Mouse (Mus musculus) bone marrow macrophage, adult 2 months (primary cell): ENCODE measurements around the gene Art3. TPM values are rescaled to one million over a fixed set of nuclear protein-coding genes. Genes with fewer than 3 reads are reported as not detected.

Experiments used
- H3K27ac ChIP-seq: 2 replicates; pipeline ENCODE4 v1.5.1; 2012; ENCODE audit warnings: low read depth, low read length; ENCODE audit not compliant: insufficient read depth
- H3K4me1 ChIP-seq: 2 replicates; pipeline ENCODE4 v1.6.1; 2012; ENCODE audit warnings: low read length; ENCODE audit not compliant: control insufficient read depth, insufficient read depth
- H3K4me3 ChIP-seq: 2 replicates; pipeline ENCODE4 v1.5.1; 2012; ENCODE audit warnings: mild to moderate bottlenecking, low read length, moderate library complexity; ENCODE audit not compliant: insufficient read depth
- CTCF ChIP-seq: IDR thresholded peaks from 2 replicates; pipeline ENCODE4 v1.5.1; 2012; ENCODE audit warnings: low read depth, mild to moderate bottlenecking, low read length, moderate library complexity
- POLR2A ChIP-seq: IDR thresholded peaks from 2 replicates; pipeline ENCODE4 v1.6.1; 2012; ENCODE audit warnings: mild to moderate bottlenecking, low read depth, low read length, borderline replicate concordance
- polyA plus RNA-seq: library from polyadenylated mRNA; stranded (reverse); fragments of >200 nt; gene quantifications from 2 replicates; pipeline ENCODE4 v1.2.4, GENCODE M21; 2012; ENCODE audit not compliant: missing spikeins, insufficient read depth, insufficient read length

The Art3 gene
- polyA plus RNA-seq, 1 experiment, result not detected

DNA sequence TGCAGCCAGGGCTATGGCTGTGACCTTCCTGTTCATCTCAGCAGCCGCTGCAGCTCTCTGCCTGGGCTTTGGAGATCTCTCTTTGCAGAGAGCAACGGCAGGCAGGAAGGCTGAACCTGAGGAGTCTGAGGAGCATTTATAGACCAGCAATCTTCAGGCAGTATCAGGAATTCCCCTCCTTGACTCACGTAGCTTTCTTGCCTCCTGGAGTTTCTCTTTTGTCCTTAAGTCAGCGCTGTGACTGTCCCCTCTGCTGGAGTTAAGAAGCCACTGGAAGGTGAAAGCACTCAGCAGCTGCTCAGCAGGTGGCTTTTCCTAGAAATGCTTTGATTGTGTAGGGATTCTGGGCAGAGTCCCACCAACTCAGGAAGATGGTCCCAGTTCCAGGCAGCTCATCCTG lies 31.6 kb downstream of the Art3 start:
- TF ChIP-seq CTCF (no peak), POLR2A (no peak)
- H3K4me1 ChIP-seq, result peaks cover 9% of the 10 kb centered on the region
- no peak overlapping the region for H3K27ac ChIP-seq
- no peak overlapping the region for H3K4me3 ChIP-seq

GRCm38 (mm10) chr5:92364011-92364410 lies 32.4 kb downstream of the Art3 start:
- TF ChIP-seq CTCF (no peak), POLR2A (no peak)
- Histone ChIP-seq H3K4me3 (no peak overlapping the region), H3K27ac (no peak overlapping the region), H3K4me1 (peaks cover 10% of the 10 kb centered on the region)

DNA sequence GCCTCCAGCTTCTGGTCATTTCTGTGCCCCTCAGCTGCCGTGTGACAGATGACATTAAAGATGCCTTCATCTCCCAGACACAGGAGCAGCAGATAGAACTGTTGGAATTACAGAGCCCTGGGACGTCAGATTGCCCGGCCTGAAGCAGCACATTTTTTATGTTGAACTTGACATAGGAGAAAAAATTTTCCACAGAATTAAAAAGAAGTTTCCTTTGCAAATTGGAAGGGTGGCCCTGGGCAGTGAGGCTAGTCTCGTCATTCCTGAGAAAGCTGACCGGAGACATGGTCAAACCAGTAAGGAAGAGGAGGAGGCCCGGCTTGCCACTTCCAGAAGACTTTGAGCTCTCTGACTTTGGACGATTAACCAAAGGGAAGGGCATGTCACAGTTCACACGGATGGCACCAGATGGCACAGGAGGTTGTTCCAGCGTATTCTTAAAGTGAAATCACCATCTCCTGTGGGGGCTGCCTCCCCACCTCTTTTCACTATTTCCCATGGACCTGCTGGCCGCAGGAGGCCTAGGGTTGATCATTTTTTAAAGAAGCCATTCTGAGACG lies 33.6 kb downstream of the Art3 start:
- H3K4me3 ChIP-seq, result no peak overlapping the region
- H3K27ac ChIP-seq, result no peak overlapping the region
- TF ChIP-seq CTCF (no peak), POLR2A (no peak)
- peaks cover 15% of the 10 kb centered on the region for H3K4me1 ChIP-seq

DNA sequence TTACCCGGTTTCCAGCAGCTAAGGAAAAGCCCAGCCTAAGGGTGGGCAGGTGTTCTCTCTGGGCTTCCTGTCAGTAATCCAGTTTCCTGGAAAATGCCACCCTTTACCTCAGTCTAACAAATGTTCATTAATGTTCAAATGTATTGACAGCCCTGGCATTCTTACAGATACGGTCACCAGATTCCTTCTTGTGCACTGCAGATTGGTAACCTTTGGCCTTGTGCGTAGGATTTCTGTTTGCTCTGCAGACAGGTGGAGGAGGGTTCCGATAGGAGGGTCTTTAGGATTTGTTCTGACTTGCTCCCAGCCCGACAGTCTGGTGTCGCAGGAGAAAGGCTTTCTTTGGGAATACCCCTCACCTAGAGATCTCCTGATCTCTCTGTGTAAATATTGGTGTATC lies 34.9 kb downstream of the Art3 start:
- Histone ChIP-seq H3K4me3 (no peak overlapping the region), H3K27ac (no peak overlapping the region), H3K4me1 (peaks cover 28% of the 10 kb centered on the region)
- TF ChIP-seq POLR2A, result no peak
- TF ChIP-seq CTCF, result no peak

- TF ChIP-seq CTCF (no peak), POLR2A (no peak)
- peak overlapping the region; percentile 13 for H3K4me3 ChIP-seq
- H3K27ac ChIP-seq, result 0 out of 2 replicates have a peak overlapping the region, but pooled peaks have one; percentile 0
- H3K4me1 ChIP-seq, result peaks cover 43% of the 10 kb centered on the region
These were observed 36.8 kb downstream of the Art3 start for GRCm38 (mm10) chr5:92368392-92368791.

DNA sequence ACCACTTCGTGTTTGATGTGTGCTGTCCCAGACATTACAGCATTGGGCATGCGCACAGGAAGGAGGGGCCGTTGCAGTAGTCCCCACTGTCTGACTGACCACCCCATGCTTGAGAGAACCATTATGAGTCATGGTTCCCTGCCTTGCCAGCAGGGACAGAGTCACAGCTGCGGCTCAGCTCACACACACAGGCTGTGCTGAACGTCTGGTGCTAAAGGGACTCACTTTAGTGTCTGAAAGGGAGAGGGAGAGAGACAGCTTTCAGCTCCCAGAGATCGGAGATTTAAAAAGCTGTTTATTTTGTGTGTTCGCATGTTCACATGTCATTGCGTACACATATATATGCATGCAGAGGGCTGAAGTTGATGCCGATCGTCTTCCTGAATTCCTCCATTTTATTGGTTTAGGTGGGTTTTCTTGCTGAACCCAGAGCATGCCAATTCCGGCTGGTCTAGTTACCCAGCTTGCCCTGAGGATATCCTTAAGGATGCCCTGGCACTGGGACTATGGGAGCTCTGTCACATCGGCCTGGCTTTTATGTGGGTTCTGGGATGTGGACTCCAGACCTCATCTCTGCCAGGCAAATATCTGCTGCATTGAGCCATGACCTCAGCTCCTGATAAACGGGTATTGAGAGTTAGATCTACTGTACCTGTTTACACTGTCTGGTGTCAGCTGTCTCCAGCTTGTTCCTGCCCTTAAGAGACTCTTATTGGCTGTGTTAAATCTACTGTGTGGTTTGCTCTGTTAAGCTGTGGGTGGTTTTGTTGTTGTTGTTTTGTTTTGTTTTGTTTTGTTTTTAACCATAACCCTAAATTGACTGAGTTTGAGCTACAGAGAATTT lies 37.7 kb downstream of the Art3 start:
- Histone ChIP-seq H3K4me3 (no peak overlapping the region), H3K27ac (peak overlapping the region; percentile 9; the same call in 1 of the 2 replicates), H3K4me1 (peaks cover 53% of the 10 kb centered on the region)
- TF ChIP-seq POLR2A (no peak), CTCF (no peak)

- Histone ChIP-seq H3K4me3 (no peak overlapping the region), H3K27ac (no peak overlapping the region), H3K4me1 (peaks cover 56% of the 10 kb centered on the region)
- TF ChIP-seq POLR2A (no peak), CTCF (no peak)
These were observed 38.8 kb downstream of the Art3 start for GRCm38 (mm10) chr5:92370392-92370791.

DNA sequence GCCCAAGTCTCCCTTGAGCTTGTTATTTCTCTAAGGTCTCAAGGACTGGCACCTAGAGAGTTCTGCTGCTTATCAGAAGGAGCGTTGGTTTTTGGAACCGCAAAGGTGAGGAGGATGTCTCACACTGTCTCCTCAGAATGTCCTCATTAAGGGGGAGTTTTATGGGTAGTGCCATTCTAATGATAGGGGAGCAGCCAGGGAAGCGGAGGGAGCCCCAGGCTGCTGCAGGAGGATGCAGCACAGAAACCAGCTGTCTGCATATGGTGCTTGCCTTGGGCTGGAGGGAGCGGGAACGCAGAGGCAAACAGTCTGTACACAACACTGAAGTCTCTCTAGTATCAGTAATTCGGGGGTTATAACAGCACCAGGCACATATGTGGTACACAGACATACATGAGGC lies 39.3 kb downstream of the Art3 start:
- H3K4me3 ChIP-seq, result no peak overlapping the region
- no peak overlapping the region for H3K27ac ChIP-seq
- peaks cover 61% of the 10 kb centered on the region for H3K4me1 ChIP-seq
- TF ChIP-seq CTCF, result no peak
- no peak for TF ChIP-seq POLR2A

DNA sequence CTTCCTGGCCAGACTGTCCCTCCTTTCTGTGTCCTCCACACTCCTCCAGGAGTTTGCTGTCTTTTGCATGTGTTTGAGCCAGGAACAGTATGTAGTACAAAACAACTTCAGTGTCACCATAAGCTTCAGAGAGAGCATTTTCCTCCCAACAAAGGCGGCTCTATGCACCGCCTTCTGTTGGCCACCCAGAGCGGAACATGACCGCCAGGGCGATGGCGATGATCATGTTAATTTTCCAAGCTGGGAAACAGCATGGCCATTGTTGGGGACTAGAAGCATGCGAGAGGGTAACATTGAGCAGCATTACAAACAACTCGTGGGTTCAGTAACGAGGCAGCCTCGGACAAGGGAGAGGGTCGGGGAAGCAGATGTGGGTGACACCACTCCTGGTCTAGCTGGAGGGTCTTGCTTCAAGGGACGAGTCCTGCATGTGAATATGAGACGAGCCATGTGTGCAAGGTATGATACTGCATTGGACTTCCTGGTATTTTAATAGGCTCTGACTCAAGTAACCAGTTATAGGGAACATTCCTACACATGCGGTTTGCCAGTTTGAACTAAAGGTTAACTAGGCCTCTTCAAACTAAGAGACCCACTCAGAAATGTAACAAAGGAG lies 39.8 kb downstream of the Art3 start:
- no peak overlapping the region for H3K27ac ChIP-seq
- TF ChIP-seq CTCF, result no peak
- TF ChIP-seq POLR2A, result no peak
- H3K4me1 ChIP-seq, result peaks cover 63% of the 10 kb centered on the region
- H3K4me3 ChIP-seq, result no peak overlapping the region

DNA sequence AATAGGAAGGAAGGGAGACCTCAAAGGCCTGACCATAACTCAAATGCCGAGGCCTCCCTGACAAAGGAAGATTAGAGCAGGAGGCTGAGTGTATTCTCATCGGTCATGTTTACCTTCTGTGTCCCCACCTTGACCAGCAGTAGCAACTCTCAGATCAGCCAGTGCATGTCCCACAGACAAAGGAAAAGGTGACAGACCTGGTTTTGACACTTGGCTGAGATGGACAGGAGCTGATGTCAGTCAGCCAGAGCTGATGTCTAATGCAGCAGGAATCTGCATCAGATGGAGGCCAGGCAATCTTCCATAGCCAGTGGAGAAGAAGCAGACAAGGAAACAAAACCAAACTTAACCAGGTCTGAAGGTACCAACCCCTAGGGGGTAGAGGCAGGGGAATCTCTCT lies 41.0 kb downstream of the Art3 start:
- TF ChIP-seq POLR2A (no peak), CTCF (no peak)
- no peak overlapping the region for H3K27ac ChIP-seq
- H3K4me1 ChIP-seq, result peaks cover 60% of the 10 kb centered on the region
- no peak overlapping the region for H3K4me3 ChIP-seq
